Mouse (Mus musculus) brown adipose tissue, adult 24 weeks (tissue): Measurements from ENCODE around the gene Olfr98. TPM values are rescaled to one million over a fixed set of nuclear protein-coding genes. Genes with fewer than 3 reads are reported as not detected.

Experiments used
- H3K27ac ChIP-seq: fragments of 200-500 bp; replicated peaks from 2 replicates; pipeline ENCODE4 v1.5.1; 2012; ENCODE audit warnings: low read depth, mild to moderate bottlenecking, low read length
- H3K4me1 ChIP-seq: fragments of 200-500 bp; 2 replicates; pipeline ENCODE4 v1.6.1; 2012; ENCODE audit warnings: low read length, mixed read lengths; ENCODE audit not compliant: control insufficient read depth, insufficient read depth, insufficient read length
- H3K4me3 ChIP-seq: fragments of 200-500 bp; 2 replicates; pipeline ENCODE4 v1.5.1; 2012; ENCODE audit warnings: low read depth, mild to moderate bottlenecking, low read length, moderate library complexity; ENCODE audit not compliant: insufficient read depth
- polyA plus RNA-seq: library from polyadenylated mRNA; stranded (reverse); fragments of >200 nt; gene quantifications from 2 replicates; pipeline ENCODE4 v1.2.4, GENCODE M21; 2012; ENCODE audit not compliant: missing spikeins, insufficient read depth, insufficient read length

The Olfr98 gene
- polyA plus RNA-seq, 1 experiment, result not detected

GRCm38 (mm10) chr17:37221879-37222278 lies 41.7 kb downstream of the Olfr98 start:
- no peak overlapping the region for H3K27ac ChIP-seq
- no peak overlapping the region for H3K4me3 ChIP-seq

DNA sequence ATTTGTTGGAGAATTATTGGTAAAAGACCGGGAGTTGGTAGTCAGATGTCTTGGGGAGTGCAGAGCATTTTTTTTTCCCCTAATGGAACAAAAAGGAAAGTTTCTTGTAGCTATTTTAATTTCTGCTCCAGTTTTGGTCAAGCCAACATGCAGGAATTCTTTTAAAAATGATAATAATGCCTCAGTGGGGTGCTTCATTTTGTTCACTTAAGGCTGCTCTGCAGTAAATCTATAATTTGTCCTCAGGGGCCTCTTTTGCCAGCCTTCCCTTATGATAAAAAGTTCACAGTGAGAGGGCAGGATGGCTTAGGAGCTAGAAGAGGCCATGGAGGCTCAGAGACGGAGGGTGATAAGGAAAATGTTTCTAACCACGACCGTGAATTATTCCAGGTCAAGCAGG lies 43.7 kb downstream of the Olfr98 start, which contains the start of gene Olfr96:
Gene Olfr96 (plus strand): TSS at position 301 of the 400 bp plus-strand sequence.
- no peak within 1 kb of the TSS for H3K4me3 ChIP-seq
- no peak within 1 kb of the TSS for H3K27ac ChIP-seq
- no peaks in the 10 kb centered on the region for H3K4me1 ChIP-seq

More at GRCm38 (mm10) chr17:37221879-37222278, 41.7 kb downstream of the Olfr98 start:
- no peaks in the 10 kb centered on the region for H3K4me1 ChIP-seq

GRCm38 (mm10) chr17:37218486-37218885 lies 45.1 kb downstream of the Olfr98 start:
- no peak overlapping the region for H3K27ac ChIP-seq
- H3K4me1 ChIP-seq, result no peaks in the 10 kb centered on the region
- no peak overlapping the region for H3K4me3 ChIP-seq

DNA sequence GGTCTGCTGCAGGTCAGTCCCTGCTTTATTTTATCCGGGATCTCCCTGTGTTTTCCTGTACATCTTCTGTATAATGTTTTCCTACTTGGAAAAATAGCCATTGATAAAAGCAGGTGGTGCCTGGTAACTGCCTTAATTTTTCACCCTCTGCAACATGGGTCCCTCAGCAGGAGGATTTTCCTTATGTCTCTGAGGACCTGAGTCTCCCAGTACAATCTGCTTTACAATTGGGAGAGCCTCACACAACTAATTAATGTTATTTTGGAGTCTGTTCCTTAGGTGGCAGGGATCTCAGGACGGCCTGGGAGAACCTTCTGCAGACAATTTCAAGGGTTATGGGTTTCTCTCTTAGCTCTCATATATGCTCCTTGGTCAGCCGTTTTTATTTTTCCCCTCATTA lies 50.5 kb downstream of the Olfr98 start, which contains the start of gene Olfr95:
Gene Olfr95 (minus strand): TSS at position 101 of the 400 bp plus-strand sequence.
- H3K4me1 ChIP-seq, result no peaks in the 10 kb centered on the region
- H3K27ac ChIP-seq, result no peak within 1 kb of the TSS
- no peak within 1 kb of the TSS for H3K4me3 ChIP-seq

Other genes with a start within 250 kb of the Olfr98 start
- gene Mog, start 240.4 kb downstream of the Olfr98 start, polyA plus RNA-seq, result not detected in 2 replicates
- 3.8 and 4.5 TPM in 2 replicates for gene Gabbr1, start 217.8 kb downstream of the Olfr98 start, polyA plus RNA-seq
- not detected in 2 replicates for gene Olfr90, start 175.2 kb downstream of the Olfr98 start, polyA plus RNA-seq
- gene Olfr91, start 165.5 kb downstream of the Olfr98 start, polyA plus RNA-seq, result not detected in 2 replicates
- not detected in 2 replicates for gene Olfr92, start 143.7 kb downstream of the Olfr98 start, polyA plus RNA-seq
- gene Olfr93, start 102.3 kb downstream of the Olfr98 start, polyA plus RNA-seq, result not detected in 2 replicates
- 2.6 and 2.9 TPM in 2 replicates for gene Ubd, start 69.9 kb downstream of the Olfr98 start, polyA plus RNA-seq
- gene Olfr94, start 62.8 kb downstream of the Olfr98 start, polyA plus RNA-seq, result not detected in 2 replicates
- not detected in 2 replicates for gene Olfr95, start 50.6 kb downstream of the Olfr98 start, polyA plus RNA-seq
- gene Olfr96, start 43.6 kb downstream of the Olfr98 start, polyA plus RNA-seq, result not detected in 2 replicates
- not detected in 2 replicates for gene Olfr97, start 26.4 kb downstream of the Olfr98 start, polyA plus RNA-seq
- gene H2-M3, start 6.5 kb upstream of the Olfr98 start, polyA plus RNA-seq, result 2.2 and 4.9 TPM in 2 replicates
- not detected in 2 replicates for gene Olfr99, start 19.7 kb upstream of the Olfr98 start, polyA plus RNA-seq
- not detected in 2 replicates for gene Olfr101, start 40.6 kb upstream of the Olfr98 start, polyA plus RNA-seq
- gene Olfr102, start 53.3 kb upstream of the Olfr98 start, polyA plus RNA-seq, result not detected in 2 replicates
- gene Olfr103, start 75.9 kb upstream of the Olfr98 start, polyA plus RNA-seq, result not detected in 2 replicates
- not detected in 2 replicates for gene Olfr104-ps, start 95.8 kb upstream of the Olfr98 start, polyA plus RNA-seq
- not detected in 2 replicates for gene Olfr105-ps, start 115.3 kb upstream of the Olfr98 start, polyA plus RNA-seq
- not detected in 2 replicates for gene Olfr106-ps, start 126.6 kb upstream of the Olfr98 start, polyA plus RNA-seq
- gene Olfr107, start 135.5 kb upstream of the Olfr98 start, polyA plus RNA-seq, result not detected in 2 replicates
- gene Olfr108, start 181.7 kb upstream of the Olfr98 start, polyA plus RNA-seq, result not detected in 2 replicates
- not detected in 2 replicates for gene Olfr109, start 195.2 kb upstream of the Olfr98 start, polyA plus RNA-seq
- not detected in 2 replicates for gene H2-M2, start 219.8 kb upstream of the Olfr98 start, polyA plus RNA-seq
- not detected in 2 replicates for gene Olfr110, start 228.7 kb upstream of the Olfr98 start, polyA plus RNA-seq
- not detected in 2 replicates for gene Olfr111, start 244.3 kb upstream of the Olfr98 start, polyA plus RNA-seq